Comparison of ENCODE assay signal across 8 mouse cellular contexts in genomic region chr11:115187693-115188092, GRCm38 (mm10). TPM values are rescaled to one million over a fixed set of nuclear protein-coding genes. Genes with fewer than 3 reads are reported as not detected.
DNase-seq lines count a peak whose midpoint lies in the region; ATAC-seq and TF ChIP-seq lines count a peak whose summit lies in the region.

Gene Nat9 (minus strand): TSS chr11:115187859.

- peak within 1 kb of the TSS; percentile 57 for H3K4me3 ChIP-seq in limb, embryonic 13.5 days
- H3K4me3 ChIP-seq in olfactory bulb, adult 2 months (ENCODE audit: insufficient read depth, low read depth, low read length), result peak within 1 kb of the TSS; percentile 80

- peak within 1 kb of the TSS; percentile 72 for H3K9ac ChIP-seq in limb, embryonic 13.5 days

- H3K4me1 ChIP-seq in limb, embryonic 13.5 days, result peaks cover 16% of the 10 kb centered on the region
- H3K4me1 ChIP-seq in olfactory bulb, adult 2 months (ENCODE audit: control insufficient read depth, insufficient read depth, low read length), result peaks cover 14% of the 10 kb centered on the region

- peak within 1 kb of the TSS; percentile 76 for H3K27ac ChIP-seq in limb, embryonic 13.5 days
- peak within 1 kb of the TSS; percentile 74; the same call in 1 of the 2 replicates for H3K27ac ChIP-seq in olfactory bulb, adult 2 months (ENCODE audit: insufficient read depth, low read depth, low read length)

- peaks cover 25% of the 10 kb centered on the region for H3K36me3 ChIP-seq in limb, embryonic 13.5 days

- TF ChIP-seq POLR2A in olfactory bulb, adult 2 months (IDR thresholded peaks at IDR 0.05; ENCODE audit: insufficient read depth, low read depth, low read length), result no peak

- no peak for DNase-seq in adrenal gland, adult 18-20 months (ENCODE audit: low spot score in 2 of 2)
- DNase-seq in adrenal gland, adult (ENCODE audit: inconsistent age in 2 of 2, low spot score in 1 of 2), result no peak
- DNase-seq in CD8-positive naive resting alpha-beta T cell, adult 2 months (ENCODE audit: low read depth in 2 of 2, low spot score in 2 of 2), result peak; percentile 39 to 43
- no peak for DNase-seq in heart, postnatal 25 days (ENCODE audit: low spot score)
- DNase-seq in cerebellum, adult 8-10 months, result no peak

- peak within 1 kb of the TSS; percentile 87 for H3K4me2 ChIP-seq in limb, embryonic 13.5 days (replicated peaks)

- WGBS in limb, embryonic 13.5 days, result 10% methylated on average over 12 of the region's 12 CpGs
- 6% methylated on average over 12 of the region's 12 CpGs for WGBS in olfactory bulb, adult 2 months

- no peak for TF ChIP-seq CTCF in olfactory bulb, adult 2 months (IDR thresholded peaks at IDR 0.05; ENCODE audit: insufficient read depth, low read depth, low read length)

- 0 out of 2 replicates have a peak, but pooled peaks have one; percentile 2 for ATAC-seq in erythroblast, adult 5-6 weeks (replicated peaks; ENCODE audit: low FRiP score, poor library complexity, severe bottlenecking)
- ATAC-seq in limb, embryonic 13.5 days (ENCODE audit: low FRiP score, low read depth), result no peak

- intact Hi-C loops in heart, postnatal 25 days (cut with DNase I), result no loop called here

- no peaks in the 10 kb centered on the region for H3K9me3 ChIP-seq in limb, embryonic 13.5 days

- no peaks in the 10 kb centered on the region for H3K27me3 ChIP-seq in limb, embryonic 13.5 days

RNA-seq across cellular contexts. Expression of gene Nat9, which starts in this region (rescaled TPM):
- total RNA-seq in adrenal gland, adult 18-20 months (2021), result 10 to 100 TPM; 26.2 to 27.6 TPM
- 3.1 and 8.8 TPM in 2 replicates for total RNA-seq in erythroblast, adult 5-6 weeks (2015; ENCODE audit: low replicate concordance)
- 8.8 and 10.5 TPM in 2 replicates for total RNA-seq in erythroblast, adult 5-6 weeks (2017; ENCODE audit: low replicate concordance)
- 10 to 100 TPM; 19.3 to 23.0 TPM for total RNA-seq in heart, postnatal 25 days (2021)
- 25.7 and 26.2 TPM in 2 replicates for polyA plus RNA-seq in limb, embryonic 13.5 days (2015; fragmentation: Nextera tagmentation; extraction: Ambion mirVana)
- polyA plus RNA-seq in olfactory bulb, adult 2 months (2012; ENCODE audit: insufficient read depth, insufficient read length, low replicate concordance, missing spikeins), result not detected in 2 replicates

Comparison
In these comparisons a context has a peak if more than half of its experiments do, and no peak if none do; other contexts are left out.
1. RNA of gene Nat9 (polyA plus RNA-seq): 25.7 to 26.2 TPM in limb, embryonic 13.5 days; not detected in olfactory bulb, adult 2 months; every median in the first group is over 10 times any median in the second.
2. DNase-seq: peak in CD8-positive naive resting alpha-beta T cell, adult 2 months (2 of 2); none in adrenal gland, adult 18-20 months (0 of 2), adrenal gland, adult (0 of 2), heart, postnatal 25 days (single experiment) and cerebellum, adult 8-10 months (single experiment).